ENCODE assay signal across 8 mouse cellular contexts in the genomic region with DNA sequence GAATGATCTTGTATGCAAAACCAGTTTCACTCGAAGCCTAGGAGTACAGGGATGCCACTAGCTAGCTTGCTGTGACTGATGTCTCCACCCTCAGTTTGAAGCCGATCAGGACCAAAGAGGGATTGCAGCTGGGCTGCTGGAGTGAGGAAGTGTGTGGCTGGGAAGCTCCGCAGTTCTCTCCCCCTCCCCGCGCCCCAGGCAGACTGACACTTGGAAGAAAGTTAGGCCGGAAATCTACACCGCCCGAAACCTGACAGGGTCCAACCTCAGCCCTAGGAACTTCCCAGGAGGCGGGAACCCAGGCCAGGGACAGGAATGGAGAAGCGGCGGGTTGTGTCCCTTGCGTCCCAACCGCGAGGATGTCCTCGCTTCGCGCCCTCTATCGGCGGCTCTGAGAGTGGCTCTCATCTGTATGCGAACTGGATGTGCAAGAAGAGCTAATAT. TPM values are rescaled to one million over a fixed set of nuclear protein-coding genes. Genes with fewer than 3 reads are reported as not detected.
A peak's percentile ranks its signal among the peaks of the same experiment; 100 is the strongest.
DNase-seq lines count a peak whose midpoint lies in the region; ATAC-seq lines count a peak whose summit lies in the region.

No protein-coding gene starts in this region.

- no peaks in the 10 kb centered on the region for H3K27me3 ChIP-seq in hindbrain, embryonic 12.5 days
- H3K27me3 ChIP-seq in lung, embryonic 16.5 days (ENCODE audit: control insufficient read depth, insufficient read depth, low read depth, low read length), result no peaks in the 10 kb centered on the region; the same call in 1 of the 2 replicates

- H3K4me3 ChIP-seq in hindbrain, embryonic 12.5 days, result peak overlapping the region; percentile 33
- peak overlapping the region; percentile 40 for H3K4me3 ChIP-seq in lung, embryonic 16.5 days (ENCODE audit: low read length)

- peak overlapping the region; percentile 66 for H3K4me2 ChIP-seq in hindbrain, embryonic 12.5 days (replicated peaks)
- H3K4me2 ChIP-seq in lung, embryonic 16.5 days (ENCODE audit: low read depth, low read length), result peak overlapping the region; percentile 64

- no peaks in the 10 kb centered on the region for H3K36me3 ChIP-seq in hindbrain, embryonic 12.5 days
- no peaks in the 10 kb centered on the region for H3K36me3 ChIP-seq in lung, embryonic 16.5 days (ENCODE audit: control insufficient read depth, insufficient read depth, low read length)

- DNase-seq in ES-CJ7 (ENCODE audit: low read depth, low spot score), result peak; percentile 78
- peak; percentile 87 to 88 for DNase-seq in cerebellum, postnatal 10 days
- peak; percentile 53 to 55 for DNase-seq in frontal cortex, postnatal 25 days (ENCODE audit: low spot score in 2 of 2)
- DNase-seq in layer of hippocampus, postnatal 10 days (ENCODE audit: low spot score in 2 of 2), result peak; percentile 73 to 78
- DNase-seq in ovary, adult 18-20 months (ENCODE audit: low spot score), result peak; percentile 10
- DNase-seq in thymus, adult 18-20 months, result peak; percentile 24 to 27

- peak; percentile 81 for ATAC-seq in hindbrain, embryonic 12.5 days (ENCODE audit: low FRiP score)
- peak; percentile 88 for ATAC-seq in lung, embryonic 16.5 days (ENCODE audit: low read depth)

- peak overlapping the region; percentile 50; the same call in 1 of the 2 replicates for H3K9ac ChIP-seq in hindbrain, embryonic 12.5 days
- H3K9ac ChIP-seq in lung, embryonic 16.5 days (ENCODE audit: low read length), result peak overlapping the region; percentile 57; the same call in 1 of the 2 replicates

- 2% methylated on average over 20 of the region's 20 CpGs for WGBS in hindbrain, embryonic 12.5 days
- WGBS in lung, embryonic 16.5 days, result under 1% methylated on average over 20 of the region's 20 CpGs

- H3K4me1 ChIP-seq in hindbrain, embryonic 12.5 days, result 0 out of 2 replicates have a peak, but pooled peaks cover 3% of the 10 kb centered on the region
- H3K4me1 ChIP-seq in lung, embryonic 16.5 days (replicated peaks; ENCODE audit: control insufficient read depth, insufficient read depth, low read length), result no peaks in the 10 kb centered on the region; the same call in 1 of the 2 replicates

- H3K27ac ChIP-seq in hindbrain, embryonic 12.5 days, result no peak overlapping the region
- no peak overlapping the region for H3K27ac ChIP-seq in lung, embryonic 16.5 days (ENCODE audit: low read length)

- H3K9me3 ChIP-seq in hindbrain, embryonic 12.5 days (replicated peaks), result no peaks in the 10 kb centered on the region
- H3K9me3 ChIP-seq in lung, embryonic 16.5 days (ENCODE audit: control insufficient read depth, low read length), result no peaks in the 10 kb centered on the region

RNA-seq across cellular contexts. Expression of a gene that starts 1.1 kb away (rescaled TPM):
- not detected in 2 replicates for polyA plus RNA-seq in hindbrain, embryonic 12.5 days (2016; fragmentation: Nextera tagmentation; extraction: Ambion mirVana)
- total RNA-seq in layer of hippocampus, postnatal 10 days (2021), result not detected
- polyA plus RNA-seq in lung, embryonic 16.5 days (2015; fragmentation: Nextera tagmentation; extraction: Ambion mirVana), result not detected in 2 replicates

Comparison
In these comparisons a context has a peak if more than half of its experiments do, and no peak if none do; other contexts are left out.
1. DNase-seq: peak in every context shown above with its lines; median percentile 88 in cerebellum, postnatal 10 days; 78 in ES-CJ7; 76 in layer of hippocampus, postnatal 10 days; 54 in frontal cortex, postnatal 25 days; 26 in thymus, adult 18-20 months; 10 in ovary, adult 18-20 months.